Mouse (Mus musculus) intestine, embryonic 16.5 days (tissue): ENCODE measurements around the gene Kank3. TPM values are rescaled to one million over a fixed set of nuclear protein-coding genes. Genes with fewer than 3 reads are reported as not detected.

Source experiments
- ATAC-seq: fragments of 200-750 bp; cut with Nextera tagmentation; 2 replicates; pipeline ENCODE4 v1.8.0; 2017; ENCODE audit warnings: moderate TSS enrichment, moderate library complexity
- H3K27ac ChIP-seq: fragments of 300-500 bp; sonication (generic); 2 replicates; pipeline ENCODE4 v1.5.1; 2014; ENCODE audit warnings: mild to moderate bottlenecking, low read length
- H3K27me3 ChIP-seq: fragments of 300-500 bp; sonication (generic); replicated peaks from 2 replicates; pipeline ENCODE4 v1.6.1; 2014; ENCODE audit warnings: low read length, control low read depth, mixed read lengths; ENCODE audit not compliant: control insufficient read depth, insufficient read depth
- H3K36me3 ChIP-seq: fragments of 300-500 bp; sonication (generic); 2 replicates; pipeline ENCODE4 v1.6.1; 2014; ENCODE audit warnings: low read length, control low read depth; ENCODE audit not compliant: control insufficient read depth, insufficient read depth
- H3K4me1 ChIP-seq: fragments of 300-500 bp; sonication (generic); 2 replicates; pipeline ENCODE4 v1.6.1; 2014; ENCODE audit warnings: low read length, control low read depth, mixed read lengths; ENCODE audit not compliant: control insufficient read depth, insufficient read depth
- H3K4me2 ChIP-seq: fragments of 300-500 bp; sonication (generic); 2 replicates; pipeline ENCODE4 v1.6.1; 2014; ENCODE audit warnings: low read depth, low read length, control low read depth
- H3K4me3 ChIP-seq: fragments of 300-500 bp; sonication (generic); 2 replicates; pipeline ENCODE4 v1.5.1; 2014; ENCODE audit warnings: mild to moderate bottlenecking, low read length
- H3K9ac ChIP-seq: fragments of 300-500 bp; sonication (generic); 2 replicates; pipeline ENCODE4 v1.6.1; 2014; ENCODE audit warnings: low read depth, low read length
- H3K9me3 ChIP-seq: fragments of 300-500 bp; sonication (generic); 2 replicates; pipeline ENCODE4 v1.6.1; 2016; ENCODE audit warnings: low read length, control low read depth; ENCODE audit not compliant: control insufficient read depth
- WGBS: fragments of 180-500 bp; shearing (Covaris S2); extraction: QIAGEN DNeasy Blood & Tissue Kit; methylation state at CpG from one replicate; pipeline ENCODE4 v1.1.7; 2014; 5-methylcytosine and 5-hydroxymethylcytosine counted together
- polyA plus RNA-seq: library from polyadenylated mRNA; unstranded; fragments of >200 nt; fragmentation: Nextera tagmentation; extraction: Ambion mirVana; gene quantifications from 2 replicates; pipeline ENCODE4 v1.2.1, GENCODE M21; 2015

Gene Kank3
- 22.7 and 23.5 TPM in 2 replicates for polyA plus RNA-seq

GRCm38 (mm10) chr17:33810334-33811141 lies at the start of gene Kank3:
Gene Kank3 (plus strand): TSS chr17:33810519.
- peak within 1 kb of the TSS; percentile 60 for H3K4me3 ChIP-seq
- ATAC-seq: peak; percentile 99
- H3K4me1 ChIP-seq: peaks cover 7% of the 10 kb centered on the region; the same call in 1 of the 2 replicates
- under 1% methylated on average over 36 of the region's 36 CpGs for WGBS
- peak within 1 kb of the TSS; percentile 61 for H3K9ac ChIP-seq
- H3K27me3 ChIP-seq: no peaks in the 10 kb centered on the region
- no peaks in the 10 kb centered on the region for H3K9me3 ChIP-seq
- H3K36me3 ChIP-seq: no peaks in the 10 kb centered on the region
- H3K27ac ChIP-seq: no peak within 1 kb of the TSS
- peak within 1 kb of the TSS; percentile 95 for H3K4me2 ChIP-seq

- Histone ChIP-seq H3K9ac (no peak overlapping the region), H3K27me3 (no peaks in the 10 kb centered on the region), H3K4me3 (no peak overlapping the region), H3K36me3 (no peaks in the 10 kb centered on the region), H3K9me3 (no peaks in the 10 kb centered on the region), H3K27ac (no peak overlapping the region), H3K4me1 (no peaks in the 10 kb centered on the region), H3K4me2 (no peak overlapping the region)
- WGBS: 59% methylated on average over 3 of the region's 3 CpGs
- ATAC-seq: no peak
These were observed 43.9 kb upstream of the Kank3 start for GRCm38 (mm10) chr17:33766389-33766788.

GRCm38 (mm10) chr17:33771617-33772016 lies 38.7 kb upstream of the Kank3 start:
- Histone ChIP-seq H3K27ac (no peak overlapping the region), H3K4me1 (no peaks in the 10 kb centered on the region), H3K9me3 (no peaks in the 10 kb centered on the region), H3K36me3 (0 out of 2 replicates have a peak, but pooled peaks cover under 1% of the 10 kb centered on the region), H3K9ac (no peak overlapping the region), H3K27me3 (no peaks in the 10 kb centered on the region), H3K4me2 (no peak overlapping the region), H3K4me3 (no peak overlapping the region)
- 92% methylated on average over 4 of the region's 4 CpGs for WGBS
- ATAC-seq: no peak

- no peak overlapping the region for H3K27ac ChIP-seq
- no peak for ATAC-seq
- WGBS: 79% methylated on average over 6 of the region's 6 CpGs
- H3K4me2 ChIP-seq: no peak overlapping the region
- no peaks in the 10 kb centered on the region for H3K27me3 ChIP-seq
- no peak overlapping the region for H3K9ac ChIP-seq
- no peak overlapping the region for H3K4me3 ChIP-seq
- H3K36me3 ChIP-seq: peaks cover 8% of the 10 kb centered on the region; the same call in 1 of the 2 replicates
- H3K4me1 ChIP-seq: no peaks in the 10 kb centered on the region; the same call in 1 of the 2 replicates
- H3K9me3 ChIP-seq: no peaks in the 10 kb centered on the region
These were observed 36.9 kb upstream of the Kank3 start for GRCm38 (mm10) chr17:33773426-33773825.

GRCm38 (mm10) chr17:33773871-33774572 lies 36.3 kb upstream of the Kank3 start:
- no peak overlapping the region for H3K9ac ChIP-seq
- WGBS: 88% methylated on average over 6 of the region's 6 CpGs
- no peaks in the 10 kb centered on the region for H3K9me3 ChIP-seq
- no peak for ATAC-seq
- peaks cover 8% of the 10 kb centered on the region; the same call in 1 of the 2 replicates for H3K36me3 ChIP-seq
- no peak overlapping the region for H3K4me3 ChIP-seq
- no peaks in the 10 kb centered on the region for H3K27me3 ChIP-seq
- H3K4me1 ChIP-seq: peaks cover 5% of the 10 kb centered on the region; the same call in 1 of the 2 replicates
- H3K27ac ChIP-seq: no peak overlapping the region
- H3K4me2 ChIP-seq: no peak overlapping the region

- Histone ChIP-seq H3K4me3 (no peak overlapping the region), H3K9ac (no peak overlapping the region), H3K4me1 (peaks cover 12% of the 10 kb centered on the region), H3K9me3 (no peaks in the 10 kb centered on the region), H3K27me3 (no peaks in the 10 kb centered on the region), H3K4me2 (no peak overlapping the region), H3K36me3 (peaks cover 8% of the 10 kb centered on the region; the same call in 1 of the 2 replicates), H3K27ac (no peak overlapping the region)
- 85% methylated on average over 8 of the region's 8 CpGs for WGBS
- no peak for ATAC-seq
These were observed 35.7 kb upstream of the Kank3 start for GRCm38 (mm10) chr17:33774573-33775155.

- no peak overlapping the region for H3K4me2 ChIP-seq
- H3K4me3 ChIP-seq: no peak overlapping the region
- H3K9ac ChIP-seq: no peak overlapping the region
- H3K9me3 ChIP-seq: no peaks in the 10 kb centered on the region
- ATAC-seq: no peak
- H3K4me1 ChIP-seq: peaks cover 16% of the 10 kb centered on the region
- no peak overlapping the region for H3K27ac ChIP-seq
- H3K27me3 ChIP-seq: no peaks in the 10 kb centered on the region
- 98% methylated on average over 4 of the region's 4 CpGs for whole genome bisulfite sequencing
- H3K36me3 ChIP-seq: peaks cover 8% of the 10 kb centered on the region; the same call in 1 of the 2 replicates
These were observed 35.0 kb upstream of the Kank3 start for GRCm38 (mm10) chr17:33775287-33775686.

GRCm38 (mm10) chr17:33779271-33779966 lies 30.9 kb upstream of the Kank3 start:
- no peaks in the 10 kb centered on the region for H3K27me3 ChIP-seq
- no peaks in the 10 kb centered on the region for H3K9me3 ChIP-seq
- peak overlapping the region; percentile 74 for H3K27ac ChIP-seq
- ATAC-seq: peak; percentile 56
- H3K4me1 ChIP-seq: peaks cover 44% of the 10 kb centered on the region
- H3K36me3 ChIP-seq: peaks cover 8% of the 10 kb centered on the region; the same call in 1 of the 2 replicates
- H3K4me2 ChIP-seq: peak overlapping the region; percentile 87
- WGBS: 37% methylated on average over 9 of the region's 9 CpGs
- H3K4me3 ChIP-seq: peak overlapping the region; percentile 61
- H3K9ac ChIP-seq: peak overlapping the region; percentile 40
